Mouse (Mus musculus): ENCODE results near the gene Cpt1c. TPM values are rescaled to one million over a fixed set of nuclear protein-coding genes. Genes with fewer than 3 reads are reported as not detected.

The Cpt1c gene
- polyA plus RNA-seq, 1 experiment from 2014 or later = 48.2 TPM

DNA sequence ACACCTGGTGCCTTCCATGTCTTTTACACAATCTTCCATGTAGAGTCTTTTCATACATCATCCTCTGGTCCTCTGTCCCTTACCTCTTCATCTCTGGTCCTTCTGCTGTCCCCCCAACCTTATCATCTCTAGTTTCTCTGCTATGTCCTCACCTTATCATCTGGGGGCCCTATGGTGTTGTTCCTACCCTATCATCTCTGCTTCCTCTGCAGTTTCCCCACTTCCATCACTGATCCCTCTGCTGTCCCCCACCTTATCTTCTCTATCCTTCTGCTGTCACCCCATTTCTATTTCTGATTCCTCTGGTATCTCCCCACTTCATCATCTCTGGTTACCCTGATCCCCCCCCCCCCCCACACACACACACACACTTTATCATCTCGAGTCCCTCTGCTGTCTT is 46.1 kb downstream of the Cpt1c start:
- H3K4me2 ChIP-seq (replicated peaks) = peak overlapping the region; percentile 56
- H3K4me1 ChIP-seq = peaks cover 28% of the 10 kb centered on the region
- peak overlapping the region; percentile 91 for H3K4me3 ChIP-seq
- WGBS = 5% methylated on average over 1 of the region's 1 CpGs
- H3K27ac ChIP-seq (replicated peaks) = no peak overlapping the region
- no peaks in the 10 kb centered on the region for H3K9me3 ChIP-seq
- no peaks in the 10 kb centered on the region for H3K27me3 ChIP-seq
- peak overlapping the region; percentile 97 for H3K9ac ChIP-seq (replicated peaks)
- H3K36me3 ChIP-seq = peaks cover 11% of the 10 kb centered on the region
- no peak for ATAC-seq (replicated peaks)

DNA sequence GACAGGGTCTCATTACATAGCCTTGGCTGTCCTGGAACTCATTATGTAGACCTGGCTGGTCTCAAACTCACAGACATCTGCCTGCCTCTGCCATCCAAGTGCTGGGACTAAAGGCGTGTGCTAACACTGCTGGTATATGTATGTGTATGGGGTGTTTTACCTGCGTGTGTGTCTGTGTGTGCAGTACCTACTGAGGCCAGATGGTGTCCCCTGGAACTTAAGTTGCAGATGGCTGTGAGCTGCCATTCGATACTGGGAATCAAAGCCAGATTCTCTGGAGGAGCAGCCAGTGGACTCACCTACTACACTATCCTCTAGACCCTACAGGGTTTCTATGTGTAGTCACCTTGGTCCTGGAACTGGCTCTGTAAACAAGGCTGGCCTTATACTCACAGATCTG is 49.2 kb downstream of the Cpt1c start:
- Histone ChIP-seq H3K36me3 (peaks cover 28% of the 10 kb centered on the region), H3K4me1 (peaks cover 25% of the 10 kb centered on the region), H3K9me3 (no peaks in the 10 kb centered on the region), H3K9ac (replicated peaks) (no peak overlapping the region), H3K27ac (replicated peaks) (no peak overlapping the region), H3K4me2 (replicated peaks) (no peak overlapping the region), H3K27me3 (no peaks in the 10 kb centered on the region), H3K4me3 (no peak overlapping the region)
- WGBS = 73% methylated on average over 3 of the region's 3 CpGs
- no peak for ATAC-seq (replicated peaks)

DNA sequence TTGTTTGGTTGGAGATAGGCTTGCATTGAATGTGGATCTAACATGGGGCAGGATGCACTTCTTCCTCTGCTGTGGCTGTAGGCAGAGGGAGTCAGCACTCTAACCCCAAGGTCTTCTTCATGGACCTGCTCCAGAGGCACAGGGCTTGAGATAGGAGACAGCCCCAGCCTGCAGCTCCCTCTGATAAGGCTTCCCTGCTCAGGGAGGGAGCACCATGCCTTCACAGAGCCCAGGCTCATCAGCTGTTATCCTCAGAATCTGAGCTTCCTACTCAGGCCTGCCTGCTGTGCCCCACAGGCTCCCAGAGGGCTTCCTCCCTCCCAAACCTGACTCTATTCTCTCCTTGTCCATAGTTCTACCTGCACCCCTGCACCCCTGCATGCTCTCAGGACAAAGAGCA is 52.1 kb downstream of the Cpt1c start:
- no peak overlapping the region for H3K27ac ChIP-seq (replicated peaks)
- H3K4me2 ChIP-seq (replicated peaks) = no peak overlapping the region
- ATAC-seq (replicated peaks) = no peak
- H3K4me1 ChIP-seq = peaks cover 8% of the 10 kb centered on the region
- H3K9ac ChIP-seq (replicated peaks) = no peak overlapping the region
- no peaks in the 10 kb centered on the region for H3K27me3 ChIP-seq
- no peak overlapping the region for H3K4me3 ChIP-seq
- H3K36me3 ChIP-seq = peaks cover 32% of the 10 kb centered on the region
- H3K9me3 ChIP-seq = no peaks in the 10 kb centered on the region

DNA sequence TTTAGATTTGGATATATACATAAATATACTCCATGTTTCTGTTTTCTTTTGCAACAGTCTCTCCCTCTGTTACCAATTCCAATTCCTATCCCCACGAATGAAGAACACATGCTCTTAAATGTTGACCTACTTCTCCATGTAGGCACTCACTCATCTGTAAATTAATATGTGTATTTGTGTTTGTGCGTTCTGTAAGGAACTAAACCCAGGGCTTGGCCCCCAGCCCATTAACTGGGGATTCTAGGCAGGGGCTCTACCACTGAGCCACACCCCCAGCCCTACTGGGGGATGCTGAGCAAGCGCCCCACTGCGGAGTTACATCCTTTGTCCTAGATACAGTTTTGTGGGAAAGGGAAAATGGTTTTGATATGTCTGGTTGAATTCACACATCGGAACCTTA is 55.5 kb downstream of the Cpt1c start:
- Histone ChIP-seq H3K9ac (replicated peaks) (no peak overlapping the region), H3K9me3 (no peaks in the 10 kb centered on the region), H3K27ac (replicated peaks) (no peak overlapping the region), H3K4me1 (no peaks in the 10 kb centered on the region), H3K36me3 (peaks cover 45% of the 10 kb centered on the region), H3K27me3 (no peaks in the 10 kb centered on the region), H3K4me3 (no peak overlapping the region), H3K4me2 (replicated peaks) (no peak overlapping the region)
- WGBS = 74% methylated on average over 5 of the region's 5 CpGs
- no peak for ATAC-seq (replicated peaks)

DNA sequence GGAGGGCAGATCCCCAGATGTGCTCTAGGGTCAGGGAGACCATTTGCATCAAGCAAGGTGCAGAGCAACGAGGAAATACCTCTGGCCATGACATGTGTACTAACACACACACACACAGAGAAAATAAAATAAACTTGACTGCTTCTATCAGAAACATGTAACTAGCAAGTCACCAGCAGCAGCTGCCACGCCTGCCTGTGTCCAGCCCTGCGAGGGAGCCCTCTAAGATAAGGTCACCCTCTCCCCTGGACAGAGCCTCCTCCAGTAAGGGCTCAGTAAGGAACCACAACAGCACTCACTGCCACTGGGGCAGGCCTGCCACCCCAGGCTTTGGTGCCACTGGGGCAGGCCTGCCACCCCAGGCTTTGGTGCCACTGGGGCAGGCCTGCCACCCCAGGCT is 56.4 kb downstream of the Cpt1c start:
- Histone ChIP-seq H3K27ac (replicated peaks) (no peak overlapping the region), H3K9ac (replicated peaks) (no peak overlapping the region), H3K4me1 (no peaks in the 10 kb centered on the region), H3K27me3 (no peaks in the 10 kb centered on the region), H3K4me2 (replicated peaks) (no peak overlapping the region), H3K4me3 (no peak overlapping the region), H3K36me3 (peaks cover 48% of the 10 kb centered on the region), H3K9me3 (no peaks in the 10 kb centered on the region)
- no peak for ATAC-seq (replicated peaks)
- WGBS = 88% methylated on average over 3 of the region's 3 CpGs

DNA sequence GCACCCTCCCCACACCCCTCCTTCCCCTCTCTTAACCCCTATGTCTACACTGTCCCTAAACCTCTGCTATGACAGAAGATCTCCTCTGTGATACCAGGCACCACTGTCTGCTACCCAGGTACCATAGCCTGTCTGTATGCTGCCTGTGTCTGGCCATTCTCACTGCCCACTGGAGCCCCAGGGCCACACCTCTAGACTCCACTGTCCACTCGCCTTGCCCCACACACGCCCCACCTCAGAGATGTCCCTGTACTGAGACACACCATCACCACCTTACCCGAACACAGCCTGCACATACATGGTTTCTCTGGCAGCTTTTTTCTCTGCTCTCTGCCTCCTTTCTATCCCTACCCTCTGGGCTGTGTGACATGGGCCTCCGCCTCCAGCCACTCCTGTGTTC is 57.8 kb downstream of the Cpt1c start:
- Histone ChIP-seq H3K4me2 (replicated peaks) (no peak overlapping the region), H3K9me3 (no peaks in the 10 kb centered on the region), H3K27me3 (no peaks in the 10 kb centered on the region), H3K9ac (replicated peaks) (no peak overlapping the region), H3K27ac (replicated peaks) (no peak overlapping the region), H3K4me3 (no peak overlapping the region), H3K36me3 (peaks cover 45% of the 10 kb centered on the region), H3K4me1 (no peaks in the 10 kb centered on the region)
- WGBS = 91% methylated on average over 4 of the region's 4 CpGs
- no peak for ATAC-seq (replicated peaks)

DNA sequence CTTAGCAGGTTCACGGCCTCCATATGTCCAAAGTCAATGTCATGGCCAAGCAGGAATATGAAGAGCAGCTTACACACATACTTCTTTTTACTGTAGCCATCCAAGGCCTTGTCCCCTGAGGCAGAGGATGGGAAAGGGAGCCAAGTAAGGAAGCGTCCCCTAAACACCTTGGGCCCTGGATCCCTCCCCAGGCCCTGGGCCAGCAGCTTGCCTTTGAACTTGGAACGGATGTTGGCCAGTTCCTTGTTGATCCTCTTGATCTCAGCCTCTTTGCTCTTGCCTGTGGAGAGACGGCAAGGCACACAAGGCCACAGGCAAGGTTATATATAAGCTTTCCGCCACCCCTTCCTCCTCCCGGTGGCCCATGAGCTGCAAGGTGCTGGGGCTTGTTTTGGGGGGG is 58.5 kb downstream of the Cpt1c start:
- 91% methylated on average over 6 of the region's 6 CpGs for WGBS
- Histone ChIP-seq H3K4me2 (replicated peaks) (no peak overlapping the region), H3K4me3 (no peak overlapping the region), H3K9ac (replicated peaks) (no peak overlapping the region), H3K4me1 (no peaks in the 10 kb centered on the region), H3K27ac (replicated peaks) (no peak overlapping the region), H3K9me3 (no peaks in the 10 kb centered on the region), H3K36me3 (peaks cover 45% of the 10 kb centered on the region), H3K27me3 (no peaks in the 10 kb centered on the region)
- no peak for ATAC-seq (replicated peaks)

DNA sequence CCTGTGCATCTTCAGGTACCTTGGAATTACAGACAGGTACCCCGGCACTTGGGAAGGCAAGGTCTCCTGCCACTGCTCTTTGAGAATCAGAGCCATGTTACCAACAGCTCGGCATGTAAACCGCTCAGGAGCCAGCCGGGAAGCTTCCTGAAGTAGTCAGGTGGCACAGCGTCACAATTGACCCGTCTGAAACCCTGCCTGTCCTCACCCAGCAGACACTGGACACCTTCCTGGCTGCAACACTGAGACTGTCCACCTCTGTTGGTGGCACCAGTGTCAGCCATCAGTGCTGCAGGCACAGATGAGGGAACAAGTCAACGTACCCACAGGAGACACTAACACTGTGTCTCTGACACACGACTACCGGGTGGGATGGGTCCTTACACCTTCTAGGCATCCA is 59.3 kb downstream of the Cpt1c start:
- WGBS = 93% methylated on average over 9 of the region's 9 CpGs
- Histone ChIP-seq H3K4me3 (no peak overlapping the region), H3K4me2 (replicated peaks) (no peak overlapping the region), H3K27me3 (no peaks in the 10 kb centered on the region), H3K36me3 (peaks cover 52% of the 10 kb centered on the region), H3K27ac (replicated peaks) (no peak overlapping the region), H3K4me1 (no peaks in the 10 kb centered on the region), H3K9me3 (no peaks in the 10 kb centered on the region), H3K9ac (replicated peaks) (no peak overlapping the region)
- no peak for ATAC-seq (replicated peaks)

DNA sequence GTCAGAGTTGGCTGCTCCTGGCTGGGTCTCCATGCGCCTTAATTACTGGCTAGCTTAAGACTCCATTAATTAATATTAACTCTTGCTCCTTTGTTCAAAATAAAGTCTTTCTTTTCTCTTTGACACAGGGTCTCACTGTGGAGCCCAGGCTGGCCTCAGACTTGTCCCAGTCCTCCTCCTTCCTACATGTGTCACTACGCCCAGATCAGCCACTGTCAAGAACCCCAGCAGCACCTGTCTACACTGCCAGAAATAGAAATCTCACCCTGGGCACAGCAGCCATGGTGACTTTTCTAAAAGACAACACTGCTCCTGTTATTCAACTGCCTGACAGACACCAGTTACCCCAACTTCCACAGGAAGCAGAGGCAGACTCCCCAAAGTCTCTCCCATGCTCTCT is 60.3 kb downstream of the Cpt1c start:
- Histone ChIP-seq H3K4me3 (no peak overlapping the region), H3K36me3 (peaks cover 57% of the 10 kb centered on the region), H3K9ac (replicated peaks) (no peak overlapping the region), H3K27me3 (no peaks in the 10 kb centered on the region), H3K9me3 (no peaks in the 10 kb centered on the region), H3K4me2 (replicated peaks) (no peak overlapping the region), H3K4me1 (no peaks in the 10 kb centered on the region), H3K27ac (replicated peaks) (no peak overlapping the region)
- WGBS = 73% methylated on average over 2 of the region's 2 CpGs
- ATAC-seq (replicated peaks) = no peak

Small RNA genes within 50 kb of the gene (microRNA-seq; reads per million reads assigned to microRNA genes)
- 2.0 reads per million for gene Mir7054

Other genes starting within 250 kb of the Cpt1c start
- gene Vrk3, start 226.4 kb downstream of the Cpt1c start, polyA plus RNA-seq (2015; fragmentation: Nextera tagmentation; extraction: Ambion mirVana) = 36.2 and 37.2 TPM in 2 replicates
- 1.1 and 1.2 TPM in 2 replicates for gene Zfp473, start 223.8 kb downstream of the Cpt1c start, polyA plus RNA-seq (2015; fragmentation: Nextera tagmentation; extraction: Ambion mirVana)
- 52.3 and 56.0 TPM in 2 replicates for gene Nup62, start 158.8 kb downstream of the Cpt1c start, polyA plus RNA-seq (2015; fragmentation: Nextera tagmentation; extraction: Ambion mirVana)
- 1.8 and 2.3 TPM in 2 replicates for gene Il4i1, start 158.5 kb downstream of the Cpt1c start, polyA plus RNA-seq (2015; fragmentation: Nextera tagmentation; extraction: Ambion mirVana)
- 4.6 and 5.0 TPM in 2 replicates for gene Atf5, start 158.2 kb downstream of the Cpt1c start, polyA plus RNA-seq (2015; fragmentation: Nextera tagmentation; extraction: Ambion mirVana)
- gene Akt1s1, start 125.9 kb downstream of the Cpt1c start, polyA plus RNA-seq (2015; fragmentation: Nextera tagmentation; extraction: Ambion mirVana) = 118 and 120 TPM in 2 replicates
- gene Tbc1d17, start 125.8 kb downstream of the Cpt1c start, polyA plus RNA-seq (2015; fragmentation: Nextera tagmentation; extraction: Ambion mirVana) = 119 and 120 TPM in 2 replicates
- gene Pnkp, start 117.7 kb downstream of the Cpt1c start, polyA plus RNA-seq (2015; fragmentation: Nextera tagmentation; extraction: Ambion mirVana) = 32.1 and 35.3 TPM in 2 replicates
- 583 and 618 TPM in 2 replicates for gene Ptov1, start 105.1 kb downstream of the Cpt1c start, polyA plus RNA-seq (2015; fragmentation: Nextera tagmentation; extraction: Ambion mirVana)
- 164 and 166 TPM in 2 replicates for gene Med25, start 82.1 kb downstream of the Cpt1c start, polyA plus RNA-seq (2015; fragmentation: Nextera tagmentation; extraction: Ambion mirVana)
- 20.6 and 22.1 TPM in 2 replicates for gene Fuz, start 78.8 kb downstream of the Cpt1c start, polyA plus RNA-seq (2015; fragmentation: Nextera tagmentation; extraction: Ambion mirVana)
- 105 and 107 TPM in 2 replicates for gene Ap2a1, start 45.4 kb downstream of the Cpt1c start, polyA plus RNA-seq (2015; fragmentation: Nextera tagmentation; extraction: Ambion mirVana)
- not detected in 2 replicates for gene Tsks, start 31.6 kb downstream of the Cpt1c start, polyA plus RNA-seq (2015; fragmentation: Nextera tagmentation; extraction: Ambion mirVana)
- 703 and 728 TPM in 2 replicates for gene Prmt1, start 11.7 kb upstream of the Cpt1c start, polyA plus RNA-seq (2015; fragmentation: Nextera tagmentation; extraction: Ambion mirVana)
- gene Irf3, start 22.8 kb upstream of the Cpt1c start, polyA plus RNA-seq (2015; fragmentation: Nextera tagmentation; extraction: Ambion mirVana) = 62.6 and 66.6 TPM in 2 replicates
- gene Bcl2l12, start 23.9 kb upstream of the Cpt1c start, polyA plus RNA-seq (2015; fragmentation: Nextera tagmentation; extraction: Ambion mirVana) = 19.2 and 21.8 TPM in 2 replicates
- gene Scaf1, start 41.5 kb upstream of the Cpt1c start, polyA plus RNA-seq (2015; fragmentation: Nextera tagmentation; extraction: Ambion mirVana) = 42.8 and 47.1 TPM in 2 replicates
- gene Rras, start 43.1 kb upstream of the Cpt1c start, polyA plus RNA-seq (2015; fragmentation: Nextera tagmentation; extraction: Ambion mirVana) = 10.4 and 11.5 TPM in 2 replicates
- 16.0 and 16.1 TPM in 2 replicates for gene Prr12, start 78.0 kb upstream of the Cpt1c start, polyA plus RNA-seq (2015; fragmentation: Nextera tagmentation; extraction: Ambion mirVana)
- gene Nosip, start 87.6 kb upstream of the Cpt1c start, polyA plus RNA-seq (2015; fragmentation: Nextera tagmentation; extraction: Ambion mirVana) = 62.4 and 63.9 TPM in 2 replicates
- 12.6 and 15.3 TPM in 2 replicates for gene Prrg2, start 87.8 kb upstream of the Cpt1c start, polyA plus RNA-seq (2015; fragmentation: Nextera tagmentation; extraction: Ambion mirVana)
- gene Rcn3, start 117.4 kb upstream of the Cpt1c start, polyA plus RNA-seq (2015; fragmentation: Nextera tagmentation; extraction: Ambion mirVana) = 49.6 and 54.4 TPM in 2 replicates
- gene Fcgrt, start 129.0 kb upstream of the Cpt1c start, polyA plus RNA-seq (2015; fragmentation: Nextera tagmentation; extraction: Ambion mirVana) = 16.6 and 17.8 TPM in 2 replicates
- gene Rps11, start 149.6 kb upstream of the Cpt1c start, polyA plus RNA-seq (2015; fragmentation: Nextera tagmentation; extraction: Ambion mirVana) = 982 and 1,055 TPM in 2 replicates
- gene Rpl13a, start 153.9 kb upstream of the Cpt1c start, polyA plus RNA-seq (2015; fragmentation: Nextera tagmentation; extraction: Ambion mirVana) = 890 and 969 TPM in 2 replicates
- gene Gm45713, start 161.4 kb upstream of the Cpt1c start, polyA plus RNA-seq (2015; fragmentation: Nextera tagmentation; extraction: Ambion mirVana) = 0.15 TPM in 1 of 2 replicates, not detected in the other
- 1.6 and 2.1 TPM in 2 replicates for gene Flt3l, start 161.6 kb upstream of the Cpt1c start, polyA plus RNA-seq (2015; fragmentation: Nextera tagmentation; extraction: Ambion mirVana)
- gene Pih1d1, start 179.5 kb upstream of the Cpt1c start, polyA plus RNA-seq (2015; fragmentation: Nextera tagmentation; extraction: Ambion mirVana) = 96.0 and 96.9 TPM in 2 replicates
- 25.6 and 30.8 TPM in 2 replicates for gene Aldh16a1, start 179.7 kb upstream of the Cpt1c start, polyA plus RNA-seq (2015; fragmentation: Nextera tagmentation; extraction: Ambion mirVana)
- 20.1 and 24.0 TPM in 2 replicates for gene Slc17a7, start 189.1 kb upstream of the Cpt1c start, polyA plus RNA-seq (2015; fragmentation: Nextera tagmentation; extraction: Ambion mirVana)
- not detected in 2 replicates for gene Gfy, start 204.7 kb upstream of the Cpt1c start, polyA plus RNA-seq (2015; fragmentation: Nextera tagmentation; extraction: Ambion mirVana)
- not detected in 2 replicates for gene Pth2, start 206.1 kb upstream of the Cpt1c start, polyA plus RNA-seq (2015; fragmentation: Nextera tagmentation; extraction: Ambion mirVana)
- 0.74 and 0.75 TPM in 2 replicates for gene Ccdc155, start 230.0 kb upstream of the Cpt1c start, polyA plus RNA-seq (2015; fragmentation: Nextera tagmentation; extraction: Ambion mirVana)
- gene Dkkl1, start 237.3 kb upstream of the Cpt1c start, polyA plus RNA-seq (2015; fragmentation: Nextera tagmentation; extraction: Ambion mirVana) = 1.4 and 2.0 TPM in 2 replicates
- gene Tead2, start 240.9 kb upstream of the Cpt1c start, polyA plus RNA-seq (2015; fragmentation: Nextera tagmentation; extraction: Ambion mirVana) = 92.8 and 106 TPM in 2 replicates